Mouse (Mus musculus) MEL (cell line): ENCODE measurements around the gene Ugt1a10.

Experiments
- CTCF ChIP-seq, 3 experiments: IDR thresholded peaks in 2 of 3; conservative IDR thresholded peaks in 1 of 3; 2 replicates each; pipeline ENCODE4 v1.5.1; 2011 to 2012; ENCODE audit warnings: low read length in 3 of 3, low read depth in 2 of 3, mild to moderate bottlenecking in 2 of 3, improper control_type of control experiment in 1 of 3, inconsistent platforms in 1 of 3, mixed read lengths in 1 of 3, moderate library complexity in 1 of 3; ENCODE audit not compliant: control insufficient read depth in 1 of 3, insufficient read depth in 1 of 3, poor library complexity in 1 of 3, severe bottlenecking in 1 of 3
- MXI1 ChIP-seq: IDR thresholded peaks from 2 replicates; pipeline ENCODE4 v1.6.1; 2011; ENCODE audit warnings: mild to moderate bottlenecking, low read depth, low read length, improper control_type of control experiment
- POLR2A ChIP-seq, 2 experiments: IDR thresholded peaks; 2 replicates each; pipeline ENCODE4 v1.6.1; 2011 to 2012; ENCODE audit warnings: low read length in 2 of 2, mild to moderate bottlenecking in 2 of 2, control low read depth in 1 of 2, improper control_type of control experiment in 1 of 2, low read depth in 1 of 2, moderate library complexity in 1 of 2; ENCODE audit not compliant: control insufficient read depth in 1 of 2, insufficient read depth in 1 of 2, poor library complexity in 1 of 2
- RCOR1 ChIP-seq: IDR thresholded peaks from 2 replicates; pipeline ENCODE4 v1.6.1; 2012; ENCODE audit warnings: low read depth, mild to moderate bottlenecking, inconsistent platforms, low read length, improper control_type of control experiment
- TAL1 ChIP-seq: IDR thresholded peaks from 2 replicates; pipeline ENCODE4 v1.6.1; 2012; ENCODE audit warnings: mild to moderate bottlenecking, inconsistent platforms, low read length, moderate library complexity, mixed read lengths

- no peak for TF ChIP-seq TAL1
- TF ChIP-seq POLR2A (IDR thresholded peaks at IDR 0.05; ENCODE audit: control insufficient read depth in 1 of 2, insufficient read depth in 1 of 2, low read depth in 1 of 2, low read length in 2 of 2, poor library complexity in 1 of 2), result no peak
- TF ChIP-seq CTCF (IDR thresholded peaks at IDR 0.05 in 2 of 3, conservative IDR thresholded peaks at IDR 0.05 in 1 of 3; ENCODE audit: control insufficient read depth in 1 of 3, insufficient read depth in 1 of 3, low read depth in 2 of 3, low read length in 3 of 3, poor library complexity in 1 of 3, severe bottlenecking in 1 of 3), result no peak
- TF ChIP-seq MXI1, result no peak
- TF ChIP-seq RCOR1, result no peak
Observed at GRCm38 (mm10) chr1:88267489-88267888, 212.3 kb downstream of the Ugt1a10 start.
